Mouse (Mus musculus) heart, postnatal 0 days (tissue): ENCODE measurements around the gene Greb1.

Source experiments
- CTCF ChIP-seq: IDR thresholded peaks from 2 replicates; pipeline ENCODE4 v1.5.1; 2016; ENCODE audit warnings: antibody characterized with exemption, control low read depth, low read depth
- EP300 ChIP-seq: IDR thresholded peaks from 2 replicates; pipeline ENCODE4 v1.6.1; 2016; ENCODE audit warnings: antibody characterized with exemption, low read depth

- TF ChIP-seq EP300 (no peak), CTCF (no peak)
Observed at GRCm38 (mm10) chr12:16789199-16789598, 11.5 kb downstream of the Greb1 start.
